Mouse (Mus musculus) liver, embryonic 16.5 days (tissue): ENCODE measurements around the gene Mecr. TPM values are rescaled to one million over a fixed set of nuclear protein-coding genes. Genes with fewer than 3 reads are reported as not detected.

Experiments used
- ATAC-seq: fragments of 200-750 bp; cut with Nextera tagmentation; 2 replicates; pipeline ENCODE4 v1.8.0; 2017; ENCODE audit warnings: low read depth, mild to moderate bottlenecking, moderate number of reproducible peaks, moderate library complexity
- H3K27ac ChIP-seq: fragments of 300-500 bp; sonication (generic); 2 replicates; pipeline ENCODE4 v1.5.1; 2014; ENCODE audit warnings: mild to moderate bottlenecking, low read length
- H3K27me3 ChIP-seq: fragments of 300-500 bp; sonication (generic); 2 replicates; pipeline ENCODE4 v1.6.1; 2014; ENCODE audit warnings: low read depth, low read length, mixed read lengths; ENCODE audit not compliant: control insufficient read depth, insufficient read depth
- H3K36me3 ChIP-seq: fragments of 300-500 bp; sonication (generic); 2 replicates; pipeline ENCODE4 v1.6.1; 2014; ENCODE audit warnings: mild to moderate bottlenecking; ENCODE audit not compliant: control insufficient read depth, insufficient read depth
- H3K4me1 ChIP-seq: fragments of 300-500 bp; sonication (generic); 2 replicates; pipeline ENCODE4 v1.6.1; 2014; ENCODE audit warnings: low read depth, low read length, mixed read lengths; ENCODE audit not compliant: control insufficient read depth
- H3K4me2 ChIP-seq: fragments of 300-500 bp; sonication (generic); 2 replicates; pipeline ENCODE4 v1.6.1; 2014; ENCODE audit warnings: low read depth, low read length, mixed read lengths
- H3K4me3 ChIP-seq: fragments of 300-500 bp; sonication (generic); 2 replicates; pipeline ENCODE4 v1.5.1; 2014; ENCODE audit warnings: low read depth, mild to moderate bottlenecking, low read length
- H3K9ac ChIP-seq: fragments of 300-500 bp; sonication (generic); 2 replicates; pipeline ENCODE4 v1.6.1; 2014; ENCODE audit warnings: low read depth, low read length
- H3K9me3 ChIP-seq: fragments of 300-500 bp; sonication (generic); replicated peaks from 2 replicates; pipeline ENCODE4 v1.6.1; 2016; ENCODE audit warnings: low read length; ENCODE audit not compliant: control insufficient read depth
- WGBS: fragments of 180-500 bp; shearing (Covaris S2); extraction: QIAGEN DNeasy Blood & Tissue Kit; methylation state at CpG from one replicate; pipeline ENCODE4 v1.1.7; 2014; ENCODE audit not compliant: insufficient replicate concordance; 5-methylcytosine and 5-hydroxymethylcytosine counted together
- polyA plus RNA-seq: library from polyadenylated mRNA; unstranded; fragments of >200 nt; fragmentation: Nextera tagmentation; extraction: Ambion mirVana; gene quantifications from 2 replicates; pipeline ENCODE4 v1.2.1, GENCODE M21; 2015

The Mecr gene
- polyA plus RNA-seq, 1 experiment from 2014 or later = 32.8 TPM

DNA sequence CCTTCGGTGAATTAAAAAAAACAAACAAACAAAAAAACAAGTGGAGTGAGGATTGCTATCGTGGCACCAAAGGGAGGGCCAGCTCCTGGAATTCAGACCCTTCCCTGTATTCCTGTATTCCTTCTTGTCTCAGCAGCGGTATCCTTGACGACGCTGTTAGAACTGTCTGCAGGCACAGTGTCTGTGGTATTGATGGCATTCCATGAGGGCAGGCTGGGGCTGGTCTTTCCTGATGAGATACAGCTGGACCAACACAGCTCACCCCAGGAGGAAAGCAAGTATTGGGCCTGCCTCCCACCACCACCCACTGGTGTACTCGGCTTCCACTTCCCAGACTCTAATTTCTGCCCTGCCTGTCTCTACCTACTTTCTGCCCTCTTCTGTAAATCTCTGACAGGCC, 4.8 kb downstream of the Mecr start:
- Histone ChIP-seq H3K4me1 (peaks cover 13% of the 10 kb centered on the region), H3K4me2 (no peak overlapping the region), H3K9me3 (no peaks in the 10 kb centered on the region), H3K27me3 (no peaks in the 10 kb centered on the region), H3K4me3 (no peak overlapping the region), H3K27ac (no peak overlapping the region), H3K9ac (no peak overlapping the region), H3K36me3 (no peaks in the 10 kb centered on the region)
- 76% methylated on average over 6 of the region's 6 CpGs for WGBS
- no peak for ATAC-seq

- no peaks in the 10 kb centered on the region for H3K4me1 ChIP-seq
- no peaks in the 10 kb centered on the region for H3K27me3 ChIP-seq
- no peaks in the 10 kb centered on the region for H3K9me3 ChIP-seq
- H3K4me2 ChIP-seq = no peak overlapping the region
- ATAC-seq = no peak
- no peak overlapping the region for H3K9ac ChIP-seq
- no peak overlapping the region for H3K27ac ChIP-seq
- H3K36me3 ChIP-seq = no peaks in the 10 kb centered on the region
- H3K4me3 ChIP-seq = no peak overlapping the region
- 45% methylated on average over 5 of the region's 5 CpGs for WGBS
Measured at GRCm38 (mm10) chr4:131849986-131850638, 6.8 kb downstream of the Mecr start.

DNA sequence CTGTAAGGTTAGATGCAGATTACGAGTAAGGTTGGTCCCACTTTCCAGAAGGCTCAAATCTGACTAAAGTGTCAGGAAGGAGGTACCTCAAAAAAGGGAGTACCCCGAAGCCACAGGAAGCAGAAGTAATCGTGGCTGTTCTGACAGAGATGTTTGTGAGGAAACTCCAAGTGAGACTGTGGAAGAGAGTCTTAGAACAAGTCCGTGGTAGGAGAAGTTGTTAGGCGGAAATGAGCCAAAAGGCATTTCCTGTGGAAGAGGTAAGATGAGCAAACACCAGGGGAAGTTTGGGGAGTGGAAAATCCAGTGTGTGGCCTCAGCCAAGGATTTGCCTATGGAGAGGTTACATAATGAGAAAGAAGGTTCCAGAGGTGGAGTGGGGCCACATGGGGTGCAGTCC, 11.7 kb downstream of the Mecr start:
- H3K9me3 ChIP-seq = no peaks in the 10 kb centered on the region
- no peak overlapping the region for H3K27ac ChIP-seq
- 38% methylated on average over 5 of the region's 5 CpGs for WGBS
- H3K27me3 ChIP-seq = no peaks in the 10 kb centered on the region
- ATAC-seq = no peak
- no peak overlapping the region for H3K9ac ChIP-seq
- no peaks in the 10 kb centered on the region for H3K4me1 ChIP-seq
- H3K4me2 ChIP-seq = no peak overlapping the region
- no peak overlapping the region for H3K4me3 ChIP-seq
- peaks cover 6% of the 10 kb centered on the region; the same call in 1 of the 2 replicates for H3K36me3 ChIP-seq

DNA sequence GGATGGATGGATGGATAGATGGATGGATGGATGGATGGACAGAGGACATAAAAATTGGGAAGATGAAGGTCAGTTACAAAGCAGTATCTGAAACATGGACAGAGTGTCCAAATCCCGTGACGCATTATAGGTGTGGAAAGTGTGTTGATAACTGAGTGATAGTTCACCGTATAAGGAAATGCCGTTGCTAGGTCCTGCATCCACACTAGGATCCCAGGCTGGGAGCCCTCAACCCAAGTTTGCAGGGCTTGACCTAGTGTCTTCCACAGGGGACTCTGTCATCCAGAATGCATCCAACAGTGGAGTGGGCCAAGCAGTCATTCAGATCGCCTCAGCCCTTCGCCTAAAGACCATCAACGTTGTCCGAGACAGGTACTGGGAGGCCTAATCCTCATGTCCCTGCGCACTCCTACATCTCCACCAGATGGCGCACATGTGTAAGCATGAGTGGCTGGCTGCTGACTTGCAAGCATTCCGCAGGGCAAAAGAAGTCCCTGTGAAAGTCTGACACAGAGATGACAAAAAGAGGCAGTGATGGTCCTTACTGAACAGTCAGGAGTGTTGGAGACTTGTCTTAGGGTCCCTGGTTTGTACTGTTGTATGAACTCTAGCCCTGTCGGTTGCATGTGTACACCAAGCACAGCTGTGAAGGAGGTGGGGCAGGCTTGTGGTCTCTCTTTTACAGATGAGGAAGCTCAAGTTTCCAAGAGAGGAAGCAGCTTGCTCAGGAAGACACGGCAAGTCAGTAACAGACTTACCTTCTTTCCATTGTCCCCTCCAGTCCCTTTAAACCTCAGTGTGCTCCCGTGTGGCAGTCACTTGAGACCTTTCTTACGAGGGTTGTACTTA, 17.4 kb downstream of the Mecr start:
- no peak overlapping the region for H3K4me2 ChIP-seq

DNA sequence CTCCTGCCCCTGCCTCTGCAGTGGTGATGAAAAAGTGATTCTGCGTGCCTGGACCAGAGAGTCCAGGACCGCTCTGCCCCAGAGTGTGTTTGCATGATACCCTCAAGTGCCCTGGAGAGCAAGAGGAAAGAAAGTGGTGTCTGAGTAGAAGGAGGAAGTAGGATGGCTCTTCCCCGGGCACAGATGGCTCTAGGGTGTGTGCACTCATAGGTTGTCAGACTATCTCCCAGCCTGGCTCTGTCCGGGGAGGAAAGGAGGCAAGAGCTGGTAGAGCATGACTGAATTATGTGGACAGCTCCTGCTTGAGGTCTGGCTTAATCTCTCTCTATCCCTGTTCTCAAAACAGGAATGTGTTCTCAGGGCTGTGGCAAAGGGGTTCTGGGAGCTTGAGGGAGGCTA, 18.1 kb downstream of the Mecr start:
- no peaks in the 10 kb centered on the region for H3K4me1 ChIP-seq

More for the DNA sequence above, 17.4 kb downstream of the Mecr start:
- no peak overlapping the region for H3K9ac ChIP-seq
- 33% methylated on average over 15 of the region's 15 CpGs for WGBS
- no peaks in the 10 kb centered on the region for H3K27me3 ChIP-seq
- no peaks in the 10 kb centered on the region for H3K4me1 ChIP-seq
- H3K36me3 ChIP-seq = peaks cover 6% of the 10 kb centered on the region
- no peak overlapping the region for H3K4me3 ChIP-seq
- no peaks in the 10 kb centered on the region for H3K9me3 ChIP-seq
- H3K27ac ChIP-seq = peak overlapping the region; percentile 58
- 0 out of 2 replicates have a peak, but pooled peaks have one; percentile 19 for ATAC-seq

GRCm38 (mm10) chr4:131872672-131873292, 29.5 kb downstream of the Mecr start:
- H3K9ac ChIP-seq = peak overlapping the region; percentile 72
- H3K4me3 ChIP-seq = peak overlapping the region; percentile 100
- ATAC-seq = no peak; the same call in 1 of the 2 replicates
- H3K27ac ChIP-seq = peak overlapping the region; percentile 84
- H3K4me1 ChIP-seq = peaks cover 38% of the 10 kb centered on the region
- no peaks in the 10 kb centered on the region for H3K9me3 ChIP-seq
- H3K36me3 ChIP-seq = no peaks in the 10 kb centered on the region
- peak overlapping the region; percentile 85 for H3K4me2 ChIP-seq
- H3K27me3 ChIP-seq = no peaks in the 10 kb centered on the region
- 6% methylated on average over 11 of the region's 11 CpGs for WGBS

More for the DNA sequence above, 18.1 kb downstream of the Mecr start:
- ATAC-seq = 0 out of 2 replicates have a peak, but pooled peaks have one; percentile 35
- Histone ChIP-seq H3K4me2 (no peak overlapping the region), H3K4me3 (no peak overlapping the region), H3K9ac (no peak overlapping the region), H3K27ac (peak overlapping the region; percentile 58), H3K36me3 (peaks cover 6% of the 10 kb centered on the region), H3K9me3 (no peaks in the 10 kb centered on the region), H3K27me3 (no peaks in the 10 kb centered on the region)
- WGBS = 38% methylated on average over 4 of the region's 4 CpGs

GRCm38 (mm10) chr4:131873293-131874168, 30.3 kb downstream of the Mecr start, which contains the start of gene Srsf4:
Gene Srsf4 (plus strand): TSS chr4:131873617.
- WGBS = under 1% methylated on average over 90 of the region's 116 CpGs
- Histone ChIP-seq H3K36me3 (no peaks in the 10 kb centered on the region), H3K27ac (peak within 1 kb of the TSS; percentile 98), H3K27me3 (no peaks in the 10 kb centered on the region), H3K9ac (peak within 1 kb of the TSS; percentile 100), H3K4me1 (peaks cover 31% of the 10 kb centered on the region), H3K9me3 (no peaks in the 10 kb centered on the region), H3K4me2 (peak within 1 kb of the TSS; percentile 85), H3K4me3 (peak within 1 kb of the TSS; percentile 100)
- peak; percentile 94 for ATAC-seq

DNA sequence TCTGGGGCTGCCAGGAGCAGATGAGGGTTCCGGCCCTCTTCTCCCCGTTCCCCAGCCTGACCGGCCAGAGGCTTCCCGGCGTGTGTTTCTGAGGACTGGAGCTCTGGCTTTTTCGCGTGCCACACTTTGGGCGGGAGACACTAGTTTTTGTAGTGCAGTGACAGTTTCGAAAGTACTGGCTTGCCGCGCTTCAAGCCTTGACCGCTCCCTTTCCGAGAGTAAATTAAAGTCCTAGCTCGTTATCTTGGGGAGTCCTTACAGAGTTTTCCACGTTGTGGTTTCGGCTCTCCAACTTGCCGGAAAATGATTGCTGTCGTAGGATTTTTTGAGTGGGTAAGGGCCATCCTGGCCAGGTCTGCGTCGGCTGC, 30.9 kb downstream of the Mecr start:
- ATAC-seq = peak; percentile 14
- peak overlapping the region; percentile 80 for H3K4me2 ChIP-seq
- H3K4me1 ChIP-seq = peaks cover 29% of the 10 kb centered on the region
- H3K27me3 ChIP-seq = no peaks in the 10 kb centered on the region
- H3K9me3 ChIP-seq = no peaks in the 10 kb centered on the region
- peak overlapping the region; percentile 100 for H3K4me3 ChIP-seq
- peak overlapping the region; percentile 100 for H3K9ac ChIP-seq
- under 1% methylated on average over 20 of the region's 20 CpGs for WGBS
- no peaks in the 10 kb centered on the region for H3K36me3 ChIP-seq
- H3K27ac ChIP-seq = peak overlapping the region; percentile 98
